8 mouse cellular contexts compared by ENCODE assay signal in genomic region chr11:31371256-31371838, GRCm38 (mm10). TPM values are rescaled to one million over a fixed set of nuclear protein-coding genes. Genes with fewer than 3 reads are reported as not detected.
DNase-seq lines count a peak whose midpoint lies in the region; ATAC-seq and TF ChIP-seq lines count a peak whose summit lies in the region.
"Had no signal": no experiment of that assay in that cellular context is flagged by ENCODE, and none has a peak within 500 bp of the region (broad histone marks: within the 10 kb centered on the region; RNA-seq: fewer than 3 reads in every experiment).

No protein-coding gene starts in this region.

- H3K4me3 ChIP-seq in lung, embryonic 15.5 days, result peak overlapping the region; percentile 51
- H3K4me3 ChIP-seq in embryonic facial prominence, embryonic 13.5 days, result peak overlapping the region; percentile 58
- H3K4me3 ChIP-seq in intestine, embryonic 14.5 days (ENCODE audit: low read depth, low read length), result peak overlapping the region; percentile 39
- H3K4me3 ChIP-seq in midbrain, postnatal 0 days (ENCODE audit: low read depth, low read length), result peak overlapping the region; percentile 60
- H3K4me3 ChIP-seq: myocyte had no signal

- no peak overlapping the region for H3K9ac ChIP-seq in lung, embryonic 15.5 days
- H3K9ac ChIP-seq in embryonic facial prominence, embryonic 13.5 days, result peak overlapping the region; percentile 46; the same call in 1 of the 2 replicates
- peak overlapping the region; percentile 16; the same call in 1 of the 2 replicates for H3K9ac ChIP-seq in intestine, embryonic 14.5 days (ENCODE audit: low read length)
- 0 out of 2 replicates have a peak overlapping the region, but pooled peaks have one; percentile 3 for H3K9ac ChIP-seq in midbrain, postnatal 0 days (replicated peaks; ENCODE audit: low read length, poor library complexity, severe bottlenecking)

- H3K27ac ChIP-seq in lung, embryonic 15.5 days, result no peak overlapping the region
- H3K27ac ChIP-seq in embryonic facial prominence, embryonic 13.5 days, result no peak overlapping the region
- H3K27ac ChIP-seq in intestine, embryonic 14.5 days (ENCODE audit: low read depth), result no peak overlapping the region
- H3K27ac ChIP-seq in midbrain, postnatal 0 days (ENCODE audit: low read depth, low read length), result no peak overlapping the region

- no peaks in the 10 kb centered on the region for H3K36me3 ChIP-seq in lung, embryonic 15.5 days
- no peaks in the 10 kb centered on the region for H3K36me3 ChIP-seq in embryonic facial prominence, embryonic 13.5 days
- no peaks in the 10 kb centered on the region for H3K36me3 ChIP-seq in intestine, embryonic 14.5 days (ENCODE audit: control insufficient read depth, insufficient read depth, low read length)
- H3K36me3 ChIP-seq in midbrain, postnatal 0 days (ENCODE audit: insufficient read depth, low read length), result no peaks in the 10 kb centered on the region

- DNase-seq in lung, postnatal 14 days, result no peak
- DNase-seq in intestine, embryonic 14.5 days (ENCODE audit: low spot score), result peak; percentile 81
- no peak for DNase-seq in midbrain, postnatal 0 days (ENCODE audit: low spot score)
- DNase-seq in layer of hippocampus, postnatal 25 days (ENCODE audit: extremely low spot score in 1 of 2, low spot score in 1 of 2), result no peak
- no peak for DNase-seq in cerebellum, adult 11 months

- ATAC-seq in lung, embryonic 15.5 days (ENCODE audit: borderline replicate concordance, extremely low read depth, low FRiP score, low TSS enrichment), result no peak
- ATAC-seq in embryonic facial prominence, embryonic 13.5 days (ENCODE audit: insufficient number of reproducible peaks, insufficient read depth, low FRiP score, low TSS enrichment, low read depth), result no peak
- ATAC-seq in intestine, embryonic 14.5 days (replicated peaks; ENCODE audit: low FRiP score, low TSS enrichment, low read depth), result peak; percentile 42
- ATAC-seq in midbrain, postnatal 0 days (ENCODE audit: low FRiP score), result no peak

- 3% methylated on average over 39 of the region's 39 CpGs for WGBS in lung, embryonic 15.5 days
- 2% methylated on average over 39 of the region's 39 CpGs for WGBS in embryonic facial prominence, embryonic 13.5 days
- WGBS in intestine, embryonic 14.5 days, result 2% methylated on average over 39 of the region's 39 CpGs
- 1% methylated on average over 39 of the region's 39 CpGs for WGBS in midbrain, postnatal 0 days

- H3K4me1 ChIP-seq in lung, embryonic 15.5 days, result peaks cover 30% of the 10 kb centered on the region
- peaks cover 27% of the 10 kb centered on the region for H3K4me1 ChIP-seq in embryonic facial prominence, embryonic 13.5 days
- H3K4me1 ChIP-seq in intestine, embryonic 14.5 days (replicated peaks; ENCODE audit: control insufficient read depth, insufficient read depth, low read length), result peaks cover 14% of the 10 kb centered on the region
- H3K4me1 ChIP-seq in midbrain, postnatal 0 days (ENCODE audit: insufficient read depth, low read length), result 0 out of 2 replicates have a peak, but pooled peaks cover 3% of the 10 kb centered on the region

- no peak for TF ChIP-seq CTCF in midbrain, postnatal 0 days (IDR thresholded peaks at IDR 0.05)

- H3K27me3 ChIP-seq in lung, embryonic 15.5 days, result peaks cover 48% of the 10 kb centered on the region
- peaks cover 74% of the 10 kb centered on the region for H3K27me3 ChIP-seq in embryonic facial prominence, embryonic 13.5 days
- H3K27me3 ChIP-seq in intestine, embryonic 14.5 days (replicated peaks; ENCODE audit: control insufficient read depth, insufficient read depth, low read length), result peaks cover 36% of the 10 kb centered on the region
- H3K27me3 ChIP-seq in midbrain, postnatal 0 days (ENCODE audit: insufficient read depth, low read length), result peaks cover 13% of the 10 kb centered on the region

- H3K4me2 ChIP-seq in lung, embryonic 15.5 days, result peak overlapping the region; percentile 97
- peak overlapping the region; percentile 99 for H3K4me2 ChIP-seq in embryonic facial prominence, embryonic 13.5 days
- peak overlapping the region; percentile 73 for H3K4me2 ChIP-seq in intestine, embryonic 14.5 days (ENCODE audit: low read length)
- peak overlapping the region; percentile 94 for H3K4me2 ChIP-seq in midbrain, postnatal 0 days (ENCODE audit: low read depth, low read length, poor library complexity, severe bottlenecking)

- no peaks in the 10 kb centered on the region for H3K9me3 ChIP-seq in lung, embryonic 15.5 days
- no peaks in the 10 kb centered on the region for H3K9me3 ChIP-seq in embryonic facial prominence, embryonic 13.5 days
- H3K9me3 ChIP-seq in intestine, embryonic 14.5 days (ENCODE audit: control insufficient read depth, low read length), result no peaks in the 10 kb centered on the region
- H3K9me3 ChIP-seq in midbrain, postnatal 0 days (ENCODE audit: low read length), result no peaks in the 10 kb centered on the region

RNA-seq across cellular contexts. Expression of gene Stc2, which starts 1.5 kb away (rescaled TPM):
- polyA plus RNA-seq in lung, embryonic 15.5 days (2015; fragmentation: Nextera tagmentation; extraction: Ambion mirVana), result 3.0 and 3.7 TPM in 2 replicates
- 1.2 and 1.4 TPM in 2 replicates for polyA plus RNA-seq in embryonic facial prominence, embryonic 13.5 days (2015; fragmentation: Nextera tagmentation; extraction: Ambion mirVana)
- 3.1 and 3.5 TPM in 2 replicates for polyA plus RNA-seq in intestine, embryonic 14.5 days (2014; fragmentation: Nextera tagmentation; extraction: Ambion mirVana)
- 2.1 and 3.2 TPM in 2 replicates for total RNA-seq in midbrain, postnatal 0 days (2014; rRNA removed)
- polyA plus RNA-seq in midbrain, postnatal 0 days (2015; fragmentation: Nextera tagmentation; extraction: Ambion mirVana), result 0.74 and 0.79 TPM in 2 replicates
- total RNA-seq in layer of hippocampus, postnatal 25 days (2021), result 1 to 10 TPM; 4.7 to 4.9 TPM
